Mouse (Mus musculus) neutrophil, adult 65 days (primary cell): ENCODE results near the gene Calm4. TPM values are rescaled to one million over a fixed set of nuclear protein-coding genes. Genes with fewer than 3 reads are reported as not detected.

Experiments
- total RNA-seq: library from RNA; stranded (reverse); gene quantifications from 2 replicates; pipeline ENCODE4 v1.2.4, GENCODE M21; 2023

The Calm4 gene
- total RNA-seq, result not detected in 2 replicates

DNA sequence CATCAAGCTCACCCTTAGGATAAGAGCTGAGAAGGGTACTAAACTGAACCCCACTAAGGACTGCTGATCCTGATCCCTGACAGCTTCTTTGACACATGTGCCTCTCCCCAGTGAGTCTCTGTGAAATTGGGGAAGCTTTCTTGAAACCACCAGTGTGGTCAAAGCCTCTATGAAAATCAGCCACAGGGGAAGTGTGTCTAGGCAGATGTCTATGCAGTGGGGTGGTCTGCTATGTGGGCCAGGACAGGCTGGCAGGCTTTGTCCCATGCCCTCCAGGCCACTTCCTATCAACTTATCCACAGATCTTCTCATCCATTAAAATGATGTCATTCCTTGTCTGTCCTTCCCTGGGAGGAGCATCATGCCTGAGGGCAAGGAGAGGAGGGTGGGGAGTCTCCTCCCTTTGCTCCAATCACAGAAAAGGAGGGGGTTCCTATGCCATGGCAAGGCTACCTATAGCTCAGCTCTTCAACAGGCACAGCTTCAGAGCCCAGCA lies at the start of gene Calm4:
Gene Calm4 (plus strand): TSS at position 446 of the 496 bp plus-strand sequence.

DNA sequence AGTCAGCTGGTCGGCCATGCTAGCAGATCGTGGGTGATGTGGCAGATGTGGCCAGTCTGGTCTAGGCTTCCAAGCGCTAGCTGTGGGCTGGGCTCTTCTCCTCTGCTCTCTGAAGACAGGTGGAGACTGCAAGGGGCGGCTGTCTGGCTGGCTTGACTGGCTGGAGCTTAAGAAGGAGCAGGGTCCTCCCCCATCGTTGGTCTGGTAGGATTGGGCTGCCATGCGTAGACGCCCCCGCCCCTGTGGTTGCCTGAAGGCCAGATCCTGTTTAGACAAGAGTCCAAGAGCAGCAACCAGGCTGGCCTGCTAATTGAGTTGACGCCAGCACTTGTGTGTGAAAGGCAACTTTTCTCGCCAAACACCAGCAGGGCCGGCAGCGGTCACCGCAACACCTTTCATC lies 33.4 kb upstream of the Calm4 start, which contains the start of gene Calml3:
Gene Calml3 (minus strand): TSS at position 131 of the 400 bp plus-strand sequence.

DNA sequence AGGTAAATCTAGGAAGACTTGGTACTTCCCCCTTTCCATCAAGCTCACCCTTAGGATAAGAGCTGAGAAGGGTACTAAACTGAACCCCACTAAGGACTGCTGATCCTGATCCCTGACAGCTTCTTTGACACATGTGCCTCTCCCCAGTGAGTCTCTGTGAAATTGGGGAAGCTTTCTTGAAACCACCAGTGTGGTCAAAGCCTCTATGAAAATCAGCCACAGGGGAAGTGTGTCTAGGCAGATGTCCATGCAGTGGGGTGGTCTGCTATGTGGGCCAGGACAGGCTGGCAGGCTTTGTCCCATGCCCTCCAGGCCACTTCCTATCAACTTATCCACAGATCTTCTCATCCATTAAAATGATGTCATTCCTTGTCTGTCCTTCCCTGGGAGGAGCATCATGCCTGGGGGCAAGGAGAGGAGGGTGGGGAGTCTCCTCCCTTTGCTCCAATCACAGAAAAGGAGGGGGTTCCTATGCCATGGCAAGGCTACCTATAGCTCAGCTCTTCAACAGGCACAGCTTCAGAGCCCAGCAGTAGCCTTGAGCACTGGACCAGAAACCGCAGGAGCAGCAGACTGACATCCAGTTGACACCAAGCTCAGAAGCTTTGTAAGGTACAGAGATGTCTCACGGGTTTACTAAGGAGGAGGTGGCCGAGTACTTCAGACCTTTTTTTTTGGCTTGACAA lies 16.2 kb downstream of the Calm4 start, which contains the start of gene Calm5:
Gene Calm5 (plus strand): TSS at position 526 of the 686 bp plus-strand sequence.

Other genes starting within 250 kb of the Calm4 start
- gene Fam208b, start 226.6 kb upstream of the Calm4 start, total RNA-seq, result 6.0 and 11.9 TPM in 2 replicates
- gene Asb13, start 203.7 kb upstream of the Calm4 start, total RNA-seq, result 1.7 and 1.9 TPM in 2 replicates
- gene Calml3, start 33.4 kb upstream of the Calm4 start, total RNA-seq, result not detected in 2 replicates
- not detected in 2 replicates for gene Calm5, start 16.4 kb downstream of the Calm4 start, total RNA-seq
- 9.8 and 15.3 TPM in 2 replicates for gene Net1, start 80.5 kb downstream of the Calm4 start, total RNA-seq
- gene Tubal3, start 80.5 kb downstream of the Calm4 start, total RNA-seq, result not detected in 2 replicates
- not detected in 2 replicates for gene Ucn3, start 107.6 kb downstream of the Calm4 start, total RNA-seq
- gene Akr1c14, start 211.3 kb downstream of the Calm4 start, total RNA-seq, result not detected in 2 replicates